Mouse (Mus musculus) hindlimb bud, embryonic 11.5 days (tissue): ENCODE results near the gene Nrf1.

Source experiments
- DNase-seq: peaks from one replicate; pipeline ENCODE4 v3.0.0-alpha.2; 2012; ENCODE audit warnings: low read depth, low spot score; ENCODE audit errors: extremely low spot score

Nrf1 gene

GRCm38 (mm10) chr6:30143263-30143662 lies 95.5 kb downstream of the Nrf1 start:
- DNase-seq, result no peak

- no peak for DNase-seq
Observed at GRCm38 (mm10) chr6:30147058-30147457, 99.3 kb downstream of the Nrf1 start.

- no peak for DNase-seq
Observed at GRCm38 (mm10) chr6:30147753-30148152, 100.0 kb downstream of the Nrf1 start.

GRCm38 (mm10) chr6:30150471-30150870 lies 102.7 kb downstream of the Nrf1 start:
- DNase-seq, result no peak

- DNase-seq, result no peak
Observed at GRCm38 (mm10) chr6:30152163-30152562, 104.4 kb downstream of the Nrf1 start.

- no peak for DNase-seq
Observed at GRCm38 (mm10) chr6:30152649-30153048, 104.9 kb downstream of the Nrf1 start.

- DNase-seq, result no peak
Observed at GRCm38 (mm10) chr6:30153076-30153475, 105.3 kb downstream of the Nrf1 start.

- no peak for DNase-seq
Observed at GRCm38 (mm10) chr6:30153733-30154415, 106.1 kb downstream of the Nrf1 start.

GRCm38 (mm10) chr6:30159516-30160045 lies 111.8 kb downstream of the Nrf1 start:
- no peak for DNase-seq

GRCm38 (mm10) chr6:30160408-30160807 lies 112.6 kb downstream of the Nrf1 start:
- DNase-seq, result no peak

- DNase-seq, result no peak
Observed at GRCm38 (mm10) chr6:30161618-30162017, 113.8 kb downstream of the Nrf1 start.

- no peak for DNase-seq
Observed at GRCm38 (mm10) chr6:30162091-30162490, 114.3 kb downstream of the Nrf1 start.

- DNase-seq, result no peak
Observed at GRCm38 (mm10) chr6:30166349-30166748, 118.6 kb downstream of the Nrf1 start.

- DNase-seq, result no peak
Observed at GRCm38 (mm10) chr6:30167192-30167591, 119.4 kb downstream of the Nrf1 start.

GRCm38 (mm10) chr6:30168275-30168674 lies 120.5 kb downstream of the Nrf1 start:
- DNase-seq, result no peak

GRCm38 (mm10) chr6:30169148-30169547 lies 121.4 kb downstream of the Nrf1 start:
- no peak for DNase-seq

- DNase-seq, result no peak
Observed at GRCm38 (mm10) chr6:30171226-30171625, 123.4 kb downstream of the Nrf1 start.

GRCm38 (mm10) chr6:30171967-30172366 lies 124.2 kb downstream of the Nrf1 start:
- DNase-seq, result no peak

- DNase-seq, result no peak
Observed at GRCm38 (mm10) chr6:30172441-30172819, 124.6 kb downstream of the Nrf1 start.

GRCm38 (mm10) chr6:30172820-30173550 lies 125.2 kb downstream of the Nrf1 start:
- no peak for DNase-seq

- DNase-seq, result no peak
Observed at GRCm38 (mm10) chr6:30173551-30174460, 126.0 kb downstream of the Nrf1 start.
